Mouse (Mus musculus): ENCODE results near the gene Sec31b.

DNA sequence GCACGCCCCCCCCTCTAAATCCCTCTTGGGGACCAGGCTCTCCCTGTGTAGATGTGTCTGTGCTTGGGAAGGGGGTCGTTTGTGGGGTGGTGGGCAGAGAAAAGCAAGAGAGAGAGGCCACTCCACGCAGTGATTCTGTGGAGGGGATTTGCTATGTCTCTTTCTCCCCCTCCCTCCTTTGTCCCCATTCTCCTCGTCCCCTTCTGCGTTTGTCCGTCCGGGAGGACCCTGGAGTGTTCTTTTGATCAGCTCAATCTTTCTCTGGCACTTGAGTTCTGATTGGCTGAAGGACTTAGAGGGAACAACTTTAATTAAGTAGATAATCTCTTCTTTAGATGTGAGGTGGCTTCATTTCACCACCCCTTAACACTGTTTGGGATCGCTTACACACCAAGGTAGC is 52.5 kb downstream of the Sec31b start, which contains the start of gene Wnt8b:
- no peak for TF ChIP-seq ZC3H11A (IDR thresholded peaks at IDR 0.05; ENCODE audit: low read depth, low read length)
- TF ChIP-seq POLR2A (IDR thresholded peaks at IDR 0.05; ENCODE audit: control insufficient read depth in 1 of 2, insufficient read depth in 1 of 2, low read depth in 1 of 2, low read length in 2 of 2, poor library complexity in 1 of 2), result no peak
- TF ChIP-seq POLR2AphosphoS2 (IDR thresholded peaks at IDR 0.05; ENCODE audit: low read length), result no peak
- TF ChIP-seq HCFC1 (IDR thresholded peaks at IDR 0.05; ENCODE audit: low read depth, low read length), result no peak
- no peak for TF ChIP-seq UBTF (IDR thresholded peaks at IDR 0.05; ENCODE audit: borderline replicate concordance, insufficient read depth, low read depth, low read length)
- TF ChIP-seq GATA1 (IDR thresholded peaks at IDR 0.05; ENCODE audit: low read depth, low read length), result no peak
- no peak for TF ChIP-seq ZNF384 (IDR thresholded peaks at IDR 0.05; ENCODE audit: low read depth, low read length)
- TF ChIP-seq CTCF (IDR thresholded peaks at IDR 0.05 in 2 of 3, conservative IDR thresholded peaks at IDR 0.05 in 1 of 3; ENCODE audit: control insufficient read depth in 1 of 3, insufficient read depth in 1 of 3, low read depth in 2 of 3, low read length in 3 of 3, poor library complexity in 1 of 3, severe bottlenecking in 1 of 3), result no peak
- TF ChIP-seq MAX (IDR thresholded peaks at IDR 0.05; ENCODE audit: low read length), result no peak
- TF ChIP-seq CHD2 (IDR thresholded peaks at IDR 0.05; ENCODE audit: low read length), result no peak
- TF ChIP-seq JUND (IDR thresholded peaks at IDR 0.05; ENCODE audit: low read depth, low read length), result no peak
- TF ChIP-seq MAFK (IDR thresholded peaks at IDR 0.05; ENCODE audit: borderline replicate concordance, low read depth, low read length), result no peak

All from MEL (cell line).